Mouse (Mus musculus) right cerebral cortex, adult 2 months (tissue): ENCODE results near the gene Asxl1.
A peak's percentile ranks its signal among the peaks of the same experiment; 100 is the strongest.

ENCODE experiments used
- DNase-seq, 2 experiments: peaks; one replicate each; pipeline ENCODE4 v3.0.0; 2021 to 2022; ENCODE audit warnings: low spot score in 2 of 2

Asxl1 gene

GRCm38 (mm10) chr2:153345454-153346220, at the start of gene Asxl1:
TSS of gene Asxl1 (plus strand) at chr2:153345829.
- peak; percentile 94 for DNase-seq

- DNase-seq = no peak
Observed at GRCm38 (mm10) chr2:153297771-153298170, 47.9 kb upstream of the Asxl1 start.

- no peak for DNase-seq
Observed at GRCm38 (mm10) chr2:153298460-153298859, 47.2 kb upstream of the Asxl1 start.

GRCm38 (mm10) chr2:153298863-153299262, 46.8 kb upstream of the Asxl1 start:
- DNase-seq = peak in 1 of 2 experiments; percentile 16

GRCm38 (mm10) chr2:153301123-153301522, 44.5 kb upstream of the Asxl1 start:
- peak; percentile 13 to 25 for DNase-seq

- DNase-seq = no peak
Observed at GRCm38 (mm10) chr2:153305240-153305639, 40.4 kb upstream of the Asxl1 start.

- no peak for DNase-seq
Observed at GRCm38 (mm10) chr2:153308586-153308985, 37.0 kb upstream of the Asxl1 start.

GRCm38 (mm10) chr2:153309106-153309505, 36.5 kb upstream of the Asxl1 start:
- peak in 1 of 2 experiments; percentile 12 for DNase-seq

GRCm38 (mm10) chr2:153310228-153310627, 35.4 kb upstream of the Asxl1 start:
- no peak for DNase-seq

- DNase-seq = no peak
Observed at GRCm38 (mm10) chr2:153312884-153313283, 32.7 kb upstream of the Asxl1 start.

GRCm38 (mm10) chr2:153318408-153318807, 27.2 kb upstream of the Asxl1 start:
- no peak for DNase-seq

- no peak for DNase-seq
Observed at GRCm38 (mm10) chr2:153319036-153319643, 26.5 kb upstream of the Asxl1 start.

- DNase-seq = no peak
Observed at GRCm38 (mm10) chr2:153325706-153326376, 19.8 kb upstream of the Asxl1 start.

- no peak for DNase-seq
Observed at GRCm38 (mm10) chr2:153332271-153332670, 13.4 kb upstream of the Asxl1 start.

GRCm38 (mm10) chr2:153332981-153333380, 12.6 kb upstream of the Asxl1 start:
- DNase-seq = no peak

GRCm38 (mm10) chr2:153333822-153334232, 11.8 kb upstream of the Asxl1 start:
- DNase-seq = no peak

- no peak for DNase-seq
Observed at GRCm38 (mm10) chr2:153334281-153334680, 11.3 kb upstream of the Asxl1 start.

GRCm38 (mm10) chr2:153336117-153336516, 9.5 kb upstream of the Asxl1 start:
- DNase-seq = no peak

- DNase-seq = no peak
Observed at GRCm38 (mm10) chr2:153338361-153339350, 7.0 kb upstream of the Asxl1 start.

- no peak for DNase-seq
Observed at GRCm38 (mm10) chr2:153342166-153342565, 3.5 kb upstream of the Asxl1 start.

GRCm38 (mm10) chr2:153342602-153343001, 3.0 kb upstream of the Asxl1 start:
- no peak for DNase-seq
